Mouse (Mus musculus): Measurements from ENCODE around the gene Mab21l3.

The Mab21l3 gene

GRCm38 (mm10) chr3:101848816-101849215 is at the start of gene Mab21l3:
Gene Mab21l3, minus strand, starts transcription at chr3:101848959.
- peak; percentile 29 for DNase-seq (ENCODE audit: low read depth, low spot score)

- DNase-seq (ENCODE audit: low read depth, low spot score): no peak
These were observed 48.7 kb upstream of the Mab21l3 start for GRCm38 (mm10) chr3:101897377-101897974.

GRCm38 (mm10) chr3:101896893-101897292 is 48.1 kb upstream of the Mab21l3 start:
- DNase-seq (ENCODE audit: low read depth, low spot score): peak; percentile 89

GRCm38 (mm10) chr3:101895376-101895910 is 46.7 kb upstream of the Mab21l3 start:
- peak; percentile 90 for DNase-seq (ENCODE audit: low read depth, low spot score)

- no peak for DNase-seq (ENCODE audit: low read depth, low spot score)
These were observed 36.8 kb upstream of the Mab21l3 start for GRCm38 (mm10) chr3:101885591-101885990.

GRCm38 (mm10) chr3:101885041-101885440 is 36.3 kb upstream of the Mab21l3 start:
- DNase-seq (ENCODE audit: low read depth, low spot score): no peak

GRCm38 (mm10) chr3:101883902-101884301 is 35.1 kb upstream of the Mab21l3 start:
- DNase-seq (ENCODE audit: low read depth, low spot score): no peak

GRCm38 (mm10) chr3:101881721-101882120 is 33.0 kb upstream of the Mab21l3 start:
- DNase-seq (ENCODE audit: low read depth, low spot score): no peak

- DNase-seq (ENCODE audit: low read depth, low spot score): peak; percentile 29
These were observed 32.1 kb upstream of the Mab21l3 start for GRCm38 (mm10) chr3:101880818-101881217.

- no peak for DNase-seq (ENCODE audit: low read depth, low spot score)
These were observed 29.4 kb upstream of the Mab21l3 start for GRCm38 (mm10) chr3:101878136-101878535.

- no peak for DNase-seq (ENCODE audit: low read depth, low spot score)
These were observed 27.9 kb upstream of the Mab21l3 start for GRCm38 (mm10) chr3:101876459-101877285.

GRCm38 (mm10) chr3:101875258-101875920 is 26.6 kb upstream of the Mab21l3 start:
- DNase-seq (ENCODE audit: low read depth, low spot score): no peak

GRCm38 (mm10) chr3:101873061-101873675 is 24.4 kb upstream of the Mab21l3 start:
- DNase-seq (ENCODE audit: low read depth, low spot score): no peak

GRCm38 (mm10) chr3:101871951-101872350 is 23.2 kb upstream of the Mab21l3 start:
- no peak for DNase-seq (ENCODE audit: low read depth, low spot score)

- peak; percentile 7 for DNase-seq (ENCODE audit: low read depth, low spot score)
These were observed 18.3 kb upstream of the Mab21l3 start for GRCm38 (mm10) chr3:101867001-101867421.

GRCm38 (mm10) chr3:101861856-101862255 is 13.1 kb upstream of the Mab21l3 start:
- no peak for DNase-seq (ENCODE audit: low read depth, low spot score)

GRCm38 (mm10) chr3:101860151-101860550 is 11.4 kb upstream of the Mab21l3 start:
- DNase-seq (ENCODE audit: low read depth, low spot score): no peak

GRCm38 (mm10) chr3:101859740-101860139 is 11.0 kb upstream of the Mab21l3 start:
- no peak for DNase-seq (ENCODE audit: low read depth, low spot score)

GRCm38 (mm10) chr3:101854075-101854474 is 5.3 kb upstream of the Mab21l3 start:
- DNase-seq (ENCODE audit: low read depth, low spot score): no peak

- DNase-seq (ENCODE audit: low read depth, low spot score): no peak
These were observed 2.6 kb upstream of the Mab21l3 start for GRCm38 (mm10) chr3:101851363-101851762.

- DNase-seq (ENCODE audit: low read depth, low spot score): no peak
These were observed 2.7 kb downstream of the Mab21l3 start for GRCm38 (mm10) chr3:101846096-101846495.
